Mouse (Mus musculus): ENCODE data around the gene Hk2.
A peak's percentile ranks its signal among the peaks of the same experiment; 100 is the strongest.

The Hk2 gene

DNA sequence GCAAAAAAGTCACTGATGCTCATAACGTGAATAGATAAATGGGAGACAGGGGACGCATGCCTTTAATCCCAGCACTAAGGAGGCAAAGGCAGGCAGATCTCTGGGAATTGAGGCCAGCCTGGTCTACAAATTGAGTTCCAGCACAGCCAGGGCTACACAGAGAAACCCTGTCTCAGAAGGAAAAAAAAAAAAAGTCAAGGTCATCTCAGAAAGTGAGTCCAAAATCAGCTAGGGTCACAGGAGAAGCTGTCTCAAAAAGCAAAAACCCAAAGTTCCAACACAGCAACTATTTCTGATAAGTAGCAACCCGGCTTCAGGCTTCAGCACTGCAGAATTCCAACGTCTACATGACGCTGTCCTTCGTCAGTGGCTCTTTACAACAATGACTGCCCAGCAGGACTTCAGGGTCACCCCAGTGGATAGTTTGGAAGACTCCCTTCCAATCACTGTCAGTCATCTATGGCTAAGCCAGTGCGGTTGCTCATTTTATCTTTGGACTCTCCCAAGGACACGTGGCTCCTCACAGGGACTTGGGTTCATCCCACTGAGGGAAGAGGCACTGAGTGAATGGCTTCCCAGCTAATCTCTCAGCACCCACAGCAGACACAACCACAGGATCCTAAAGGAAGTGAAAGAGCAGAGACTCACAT, 33.3 kb downstream of the Hk2 start:
- no peak for DNase-seq (ENCODE audit: extremely low spot score, low spot score)

- DNase-seq (ENCODE audit: extremely low spot score, low spot score), result peak; percentile 32
Measured at GRCm38 (mm10) chr6:82740269-82740668, 34.0 kb downstream of the Hk2 start.

DNA sequence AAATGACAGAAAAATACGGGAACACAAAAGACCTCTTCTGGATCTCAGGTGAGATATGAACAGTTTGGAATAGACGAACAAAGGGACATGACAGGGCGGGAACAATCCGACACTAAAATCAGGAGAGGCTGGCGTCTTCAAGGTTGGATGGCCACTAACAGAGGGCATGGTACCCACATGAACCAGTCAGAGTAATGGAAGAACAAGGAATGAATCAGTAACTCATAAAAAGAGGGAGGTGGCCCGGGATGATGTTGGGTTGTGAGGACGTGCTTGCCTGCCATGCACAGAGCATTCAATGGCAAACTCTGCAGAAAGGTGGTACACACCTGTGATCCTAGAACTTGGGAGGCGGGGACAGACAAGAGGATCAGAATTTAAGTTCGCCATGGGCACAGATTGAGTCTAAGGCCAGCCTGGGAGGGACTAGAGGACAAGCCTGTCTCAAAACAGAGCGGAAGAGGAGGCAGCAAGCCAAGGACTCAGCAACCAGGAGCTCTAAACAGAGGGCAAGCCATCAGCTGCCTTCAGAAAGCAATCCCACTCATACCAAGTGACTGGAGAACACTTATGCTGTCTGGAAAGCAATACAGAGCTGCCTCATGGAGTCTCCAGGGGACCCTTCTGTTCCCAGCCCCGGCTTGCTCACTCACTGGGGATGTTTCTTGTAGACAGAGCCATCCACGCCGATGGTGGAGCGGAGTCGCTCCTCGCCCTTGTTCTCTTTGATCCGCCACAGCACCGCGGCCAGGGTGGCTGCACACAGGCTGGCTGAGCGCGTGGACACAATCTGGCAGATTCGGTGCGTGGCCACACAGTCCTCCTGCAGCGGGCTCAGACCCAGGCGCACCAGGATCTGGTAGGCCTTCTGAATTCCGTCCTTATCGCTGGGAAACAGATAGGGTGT, 36.4 kb downstream of the Hk2 start:
- DNase-seq (ENCODE audit: extremely low spot score, low spot score), result no peak

DNA sequence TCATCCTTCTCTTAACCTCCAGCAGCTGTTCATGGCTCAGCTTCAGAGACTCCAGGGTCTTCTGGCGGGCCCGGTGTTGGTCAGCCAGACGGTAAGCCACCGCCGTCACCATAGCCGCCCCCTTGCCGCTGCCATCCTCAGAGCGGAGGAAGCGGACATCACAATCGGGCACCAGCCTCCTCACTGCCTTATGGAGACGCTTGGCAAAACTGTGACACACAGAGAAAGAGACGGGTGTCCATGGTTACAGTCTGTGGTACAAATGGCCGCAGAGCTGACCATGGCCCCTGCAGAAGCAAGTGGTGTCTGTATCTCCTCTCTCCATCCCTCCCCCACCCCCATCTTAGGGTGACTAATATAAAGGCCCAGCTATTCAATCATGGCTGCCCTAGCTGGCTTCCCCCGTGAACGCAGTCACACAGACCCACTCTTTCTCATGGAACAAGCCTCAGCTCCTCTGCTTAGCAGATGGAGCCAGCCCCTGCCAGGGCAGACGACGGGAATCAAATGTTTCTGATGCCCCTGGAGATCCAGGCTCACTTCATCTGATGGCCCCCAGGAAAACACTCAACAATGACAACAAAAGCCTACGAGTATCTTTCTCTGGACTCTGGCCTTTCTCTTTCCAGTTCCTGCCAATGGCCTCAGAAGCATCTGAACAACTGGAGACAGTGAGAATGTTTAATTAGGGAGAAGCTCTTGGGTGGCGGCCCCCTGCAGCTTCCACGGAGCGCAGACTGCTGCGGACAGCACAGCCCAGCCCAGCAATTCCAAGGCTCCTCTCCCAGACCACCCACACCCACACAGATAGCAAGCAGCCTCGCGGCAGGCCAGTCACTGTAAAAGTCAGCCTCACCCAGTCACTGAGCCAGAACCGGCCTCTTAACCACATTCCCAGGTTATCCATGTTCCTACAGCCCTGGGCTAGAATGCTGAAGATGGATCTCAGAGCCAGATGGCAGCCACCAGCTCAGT, 37.3 kb downstream of the Hk2 start:
- DNase-seq (ENCODE audit: extremely low spot score, low spot score), result no peak

- no peak for DNase-seq (ENCODE audit: extremely low spot score, low spot score)
Measured at GRCm38 (mm10) chr6:82735347-82735746, 38.9 kb downstream of the Hk2 start.

DNA sequence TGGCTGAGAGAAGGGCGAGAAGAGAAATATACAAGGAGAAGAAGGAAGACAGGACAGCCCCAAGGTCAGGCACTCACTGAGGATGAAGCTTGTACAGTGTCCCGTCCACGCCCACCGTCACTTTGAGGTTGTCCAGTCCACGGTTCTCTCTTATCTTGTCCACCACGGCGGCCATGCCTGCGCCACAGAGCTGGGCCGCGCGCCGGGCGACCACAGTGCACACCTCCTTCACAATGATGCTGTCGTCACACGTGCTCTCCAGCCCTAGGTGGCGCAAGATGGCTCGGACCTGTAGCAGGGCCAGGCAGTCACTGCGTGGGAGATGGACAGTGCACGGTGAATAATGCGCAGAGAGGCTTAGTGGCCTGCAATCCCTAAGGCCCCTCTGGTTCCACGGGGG, 45.6 kb downstream of the Hk2 start:
- no peak for DNase-seq (ENCODE audit: extremely low spot score, low spot score)

GRCm38 (mm10) chr6:82727206-82727605, 47.0 kb downstream of the Hk2 start:
- no peak for DNase-seq (ENCODE audit: extremely low spot score, low spot score)

- DNase-seq (ENCODE audit: extremely low spot score, low spot score), result peak; percentile 46
Measured at GRCm38 (mm10) chr6:82723321-82723720, 50.9 kb downstream of the Hk2 start.

GRCm38 (mm10) chr6:82716126-82716525, 58.1 kb downstream of the Hk2 start:
- no peak for DNase-seq (ENCODE audit: extremely low spot score, low spot score)

DNA sequence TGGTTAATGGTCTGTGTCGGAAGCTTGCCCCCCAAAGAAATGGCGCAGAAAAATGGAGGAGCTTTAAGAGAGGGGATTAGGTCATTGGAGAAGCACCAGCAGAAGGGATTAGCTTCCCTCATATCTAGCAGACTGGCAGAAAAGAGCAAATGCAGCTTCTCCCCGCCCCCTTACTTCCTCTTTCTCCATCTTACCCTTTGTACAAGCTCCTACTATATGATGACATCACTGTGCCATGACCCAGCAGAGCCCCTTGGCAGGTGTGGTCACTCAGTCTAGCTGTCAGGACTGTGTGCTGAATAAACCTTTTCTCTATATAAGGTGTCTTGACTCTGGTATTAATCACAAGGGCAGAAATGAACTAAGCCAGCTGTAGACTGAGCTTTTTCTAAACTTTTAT, 58.6 kb downstream of the Hk2 start:
- DNase-seq (ENCODE audit: extremely low spot score, low spot score), result no peak

- DNase-seq (ENCODE audit: extremely low spot score, low spot score), result no peak
Measured at GRCm38 (mm10) chr6:82715253-82715652, 59.0 kb downstream of the Hk2 start.

DNA sequence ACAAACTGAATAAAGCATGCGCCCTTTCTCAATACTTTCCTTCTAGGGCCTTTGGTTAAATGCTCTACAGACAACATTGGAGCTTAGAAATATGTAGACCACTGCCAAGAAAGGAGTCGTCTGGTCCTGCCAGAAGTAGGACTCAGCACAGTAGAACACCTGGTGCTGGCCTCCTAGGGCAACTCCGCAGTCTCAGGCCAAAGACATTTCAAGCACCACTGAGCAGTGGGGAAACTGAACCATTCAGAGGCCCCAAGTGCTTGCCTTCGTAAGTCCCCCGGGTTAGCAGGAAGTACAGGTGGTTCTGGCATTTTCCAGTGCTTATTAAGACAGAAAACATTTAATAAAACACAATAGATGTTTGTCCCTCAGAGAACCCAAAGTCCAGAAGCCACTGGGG, 59.4 kb downstream of the Hk2 start:
- DNase-seq (ENCODE audit: extremely low spot score, low spot score), result no peak

DNA sequence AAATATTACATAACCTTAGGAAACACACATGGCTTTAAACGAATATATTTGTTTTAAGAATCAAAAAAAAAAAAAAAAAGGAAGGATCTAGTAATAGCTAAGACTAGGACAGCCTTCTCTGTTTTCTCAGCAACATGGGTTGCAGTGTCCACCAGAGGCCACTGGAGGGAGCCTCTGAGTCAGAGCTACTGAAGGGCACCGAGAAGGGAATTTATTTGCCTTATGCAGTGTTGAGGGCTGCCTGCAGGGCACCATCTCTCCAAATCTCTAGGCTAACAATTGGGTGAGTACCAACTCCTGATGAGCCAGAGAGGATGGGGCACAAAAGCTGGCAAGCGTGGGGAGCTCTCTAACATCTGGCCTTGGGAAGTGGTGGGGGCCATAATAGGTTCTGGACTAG, 60.0 kb downstream of the Hk2 start:
- DNase-seq (ENCODE audit: extremely low spot score, low spot score), result peak; percentile 75

DNA sequence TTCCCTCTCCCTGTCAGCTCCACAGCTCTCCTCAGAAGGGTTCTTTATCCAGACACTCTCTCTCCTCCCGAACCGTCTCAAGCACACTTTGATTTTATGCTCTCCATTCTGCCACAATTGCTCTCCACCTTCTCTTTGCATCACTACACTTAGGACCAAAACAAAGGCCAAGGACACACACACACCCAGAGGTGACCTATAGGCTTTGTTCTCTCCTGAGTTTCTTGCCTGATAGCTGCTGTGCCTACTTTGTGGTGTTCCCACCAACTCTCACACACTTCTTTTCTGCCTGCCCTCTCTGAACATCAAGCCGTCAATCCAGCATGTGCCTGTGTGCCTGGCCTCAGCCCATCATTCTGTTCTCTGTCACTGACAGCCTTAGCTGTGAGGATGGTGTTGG, 66.5 kb downstream of the Hk2 start:
- no peak for DNase-seq (ENCODE audit: extremely low spot score, low spot score)

- DNase-seq (ENCODE audit: extremely low spot score, low spot score), result no peak
Measured at GRCm38 (mm10) chr6:82707241-82707640, 67.0 kb downstream of the Hk2 start.

DNA sequence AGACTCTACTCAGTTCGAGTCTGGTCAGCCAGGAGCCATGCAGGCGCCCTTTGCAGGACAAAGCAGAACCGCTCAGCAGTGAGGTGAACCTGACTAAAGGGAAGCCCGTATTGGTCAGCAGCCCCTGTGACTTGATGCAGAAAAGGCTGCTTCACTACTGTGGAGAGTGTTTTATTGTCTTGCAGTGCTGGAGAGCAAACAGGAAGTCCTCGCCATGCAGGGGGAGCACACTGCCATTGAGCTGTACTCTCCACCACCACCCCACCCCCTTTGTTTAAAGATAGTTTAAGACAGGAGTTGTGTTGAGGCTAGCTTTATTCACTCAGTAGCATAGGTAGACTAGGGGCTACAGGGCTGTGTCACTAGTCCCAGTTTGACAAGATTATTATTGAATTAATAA, 69.0 kb downstream of the Hk2 start, which contains the start of gene Pole4:
Gene Pole4, minus strand, starts transcription at position 145 of the 400 bp plus-strand sequence.
- no peak for DNase-seq (ENCODE audit: extremely low spot score, low spot score)

- DNase-seq (ENCODE audit: extremely low spot score, low spot score), result no peak
Measured at GRCm38 (mm10) chr6:82703710-82704109, 70.5 kb downstream of the Hk2 start.

- peak; percentile 90 for DNase-seq (ENCODE audit: extremely low spot score, low spot score)
Measured at GRCm38 (mm10) chr6:82702593-82703017, 71.6 kb downstream of the Hk2 start.

DNA sequence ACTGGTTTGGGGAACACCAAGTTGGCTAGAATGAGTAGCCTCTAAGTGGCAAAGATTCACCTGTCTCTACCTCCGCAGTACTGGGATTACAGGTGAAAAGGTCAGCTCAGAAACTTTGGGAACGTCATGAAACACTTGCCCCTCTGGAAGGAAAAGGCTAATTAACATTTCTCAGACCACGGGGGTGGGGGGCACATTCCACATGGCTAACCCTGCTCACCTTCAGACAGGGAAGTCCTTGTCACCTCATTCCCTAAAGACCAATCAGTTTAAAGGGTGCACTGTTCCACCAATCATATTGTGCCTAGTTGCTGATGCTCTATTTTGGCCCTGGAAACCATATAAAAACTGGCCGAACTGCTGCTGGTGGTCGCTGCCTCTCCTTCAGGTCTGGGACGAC, 73.0 kb downstream of the Hk2 start:
- no peak for DNase-seq (ENCODE audit: extremely low spot score, low spot score)

- DNase-seq (ENCODE audit: extremely low spot score, low spot score), result no peak
Measured at GRCm38 (mm10) chr6:82699831-82700230, 74.4 kb downstream of the Hk2 start.

DNA sequence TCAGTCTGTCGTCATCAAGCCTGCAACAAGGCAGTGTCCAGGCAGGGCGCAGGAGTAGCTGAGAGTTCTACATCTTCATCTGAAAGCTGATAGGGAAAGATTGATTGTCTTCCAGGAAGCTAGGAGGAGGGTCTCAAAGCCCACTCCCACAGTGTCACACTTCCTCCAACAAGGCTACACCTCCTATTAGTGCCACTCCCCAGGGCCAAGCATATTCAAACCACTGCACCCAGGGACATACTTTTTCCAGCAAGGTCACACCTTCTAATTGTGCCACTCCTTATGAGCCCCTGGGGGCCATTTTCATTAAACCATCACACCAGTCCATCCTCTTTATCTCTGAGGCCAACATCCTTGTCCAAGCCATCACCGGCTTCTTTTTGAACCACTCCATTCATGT, 77.5 kb downstream of the Hk2 start:
- DNase-seq (ENCODE audit: extremely low spot score, low spot score), result no peak

GRCm38 (mm10) chr6:82694668-82695067, 79.6 kb downstream of the Hk2 start:
- DNase-seq (ENCODE audit: extremely low spot score, low spot score), result no peak
